Mouse (Mus musculus): Measurements from ENCODE around the gene Tspo. TPM values are rescaled to one million over a fixed set of nuclear protein-coding genes. Genes with fewer than 3 reads are reported as not detected.

Gene Tspo
- polyA plus RNA-seq, 1 experiment: 402 TPM

- 50% methylated on average over 15 of the region's 15 CpGs for WGBS
- H3K36me3 ChIP-seq (ENCODE audit: control insufficient read depth, insufficient read depth, low read length): no peaks in the 10 kb centered on the region
- H3K4me3 ChIP-seq (ENCODE audit: insufficient read depth, low read depth, low read length): peak overlapping the region; percentile 85; the same call in 1 of the 2 replicates
- peaks cover 7% of the 10 kb centered on the region for H3K4me1 ChIP-seq (ENCODE audit: control insufficient read depth, insufficient read depth, low read length)
- H3K27me3 ChIP-seq (replicated peaks; ENCODE audit: control insufficient read depth, insufficient read depth, low read length): no peaks in the 10 kb centered on the region
- H3K27ac ChIP-seq (ENCODE audit: insufficient read depth, low read depth, low read length): peak overlapping the region; percentile 54
- no peak for TF ChIP-seq CTCF (conservative IDR thresholded peaks at IDR 0.05; ENCODE audit: insufficient read depth, insufficient read length, low read depth, low read length)
- TF ChIP-seq POLR2A (IDR thresholded peaks at IDR 0.05; ENCODE audit: low read depth, low read length): no peak
- DNase-seq: peak; percentile 93
Observed at GRCm38 (mm10) chr15:83562626-83563270, 644 bp upstream of the Tspo start.

GRCm38 (mm10) chr15:83563857-83564651 is 662 bp downstream of the Tspo start:
- TF ChIP-seq CTCF (conservative IDR thresholded peaks at IDR 0.05; ENCODE audit: insufficient read depth, insufficient read length, low read depth, low read length) (no peak), POLR2A (IDR thresholded peaks at IDR 0.05; ENCODE audit: low read depth, low read length) (no peak)
- peaks cover 7% of the 10 kb centered on the region for H3K4me1 ChIP-seq (ENCODE audit: control insufficient read depth, insufficient read depth, low read length)
- peak overlapping the region; percentile 81 for H3K27ac ChIP-seq (ENCODE audit: insufficient read depth, low read depth, low read length)
- peak overlapping the region; percentile 85 for H3K4me3 ChIP-seq (ENCODE audit: insufficient read depth, low read depth, low read length)
- H3K36me3 ChIP-seq (ENCODE audit: control insufficient read depth, insufficient read depth, low read length): no peaks in the 10 kb centered on the region
- 1% methylated on average over 27 of the region's 27 CpGs for WGBS
- H3K27me3 ChIP-seq (replicated peaks; ENCODE audit: control insufficient read depth, insufficient read depth, low read length): no peaks in the 10 kb centered on the region
- peak; percentile 78 for DNase-seq

- no peak for DNase-seq
- Histone ChIP-seq H3K4me3 (ENCODE audit: insufficient read depth, low read depth, low read length) (no peak overlapping the region), H3K36me3 (ENCODE audit: control insufficient read depth, insufficient read depth, low read length) (no peaks in the 10 kb centered on the region), H3K4me1 (ENCODE audit: control insufficient read depth, insufficient read depth, low read length) (peaks cover 7% of the 10 kb centered on the region), H3K27me3 (replicated peaks; ENCODE audit: control insufficient read depth, insufficient read depth, low read length) (no peaks in the 10 kb centered on the region), H3K27ac (ENCODE audit: insufficient read depth, low read depth, low read length) (no peak overlapping the region)
- 72% methylated on average over 3 of the region's 3 CpGs for WGBS
- TF ChIP-seq POLR2A (IDR thresholded peaks at IDR 0.05; ENCODE audit: low read depth, low read length) (no peak), CTCF (conservative IDR thresholded peaks at IDR 0.05; ENCODE audit: insufficient read depth, insufficient read length, low read depth, low read length) (no peak)
Observed at GRCm38 (mm10) chr15:83565434-83565833, 2.0 kb downstream of the Tspo start.

- H3K36me3 ChIP-seq (ENCODE audit: control insufficient read depth, insufficient read depth, low read length): no peaks in the 10 kb centered on the region
- peaks cover 7% of the 10 kb centered on the region for H3K4me1 ChIP-seq (ENCODE audit: control insufficient read depth, insufficient read depth, low read length)
- DNase-seq: no peak
- H3K27me3 ChIP-seq (replicated peaks; ENCODE audit: control insufficient read depth, insufficient read depth, low read length): no peaks in the 10 kb centered on the region
- H3K4me3 ChIP-seq (ENCODE audit: insufficient read depth, low read depth, low read length): no peak overlapping the region
- H3K27ac ChIP-seq (ENCODE audit: insufficient read depth, low read depth, low read length): no peak overlapping the region
- TF ChIP-seq CTCF (conservative IDR thresholded peaks at IDR 0.05; ENCODE audit: insufficient read depth, insufficient read length, low read depth, low read length): no peak
- no peak for TF ChIP-seq POLR2A (IDR thresholded peaks at IDR 0.05; ENCODE audit: low read depth, low read length)
- 78% methylated on average over 5 of the region's 5 CpGs for WGBS
Observed at GRCm38 (mm10) chr15:83566006-83566405, 2.6 kb downstream of the Tspo start.

- Histone ChIP-seq H3K4me1 (ENCODE audit: control insufficient read depth, insufficient read depth, low read length) (peaks cover 8% of the 10 kb centered on the region), H3K27ac (ENCODE audit: insufficient read depth, low read depth, low read length) (no peak overlapping the region), H3K27me3 (replicated peaks; ENCODE audit: control insufficient read depth, insufficient read depth, low read length) (no peaks in the 10 kb centered on the region), H3K4me3 (ENCODE audit: insufficient read depth, low read depth, low read length) (no peak overlapping the region), H3K36me3 (ENCODE audit: control insufficient read depth, insufficient read depth, low read length) (no peaks in the 10 kb centered on the region)
- TF ChIP-seq POLR2A (IDR thresholded peaks at IDR 0.05; ENCODE audit: low read depth, low read length) (no peak), CTCF (conservative IDR thresholded peaks at IDR 0.05; ENCODE audit: insufficient read depth, insufficient read length, low read depth, low read length) (no peak)
- 88% methylated on average over 3 of the region's 3 CpGs for WGBS
- no peak for DNase-seq
Observed at GRCm38 (mm10) chr15:83567728-83568127, 4.3 kb downstream of the Tspo start.

- H3K4me1 ChIP-seq (ENCODE audit: control insufficient read depth, insufficient read depth, low read length): peaks cover 7% of the 10 kb centered on the region; the same call in 1 of the 2 replicates
- no peaks in the 10 kb centered on the region for H3K27me3 ChIP-seq (replicated peaks; ENCODE audit: control insufficient read depth, insufficient read depth, low read length)
- H3K4me3 ChIP-seq (ENCODE audit: insufficient read depth, low read depth, low read length): no peak overlapping the region
- DNase-seq: no peak
- TF ChIP-seq CTCF (conservative IDR thresholded peaks at IDR 0.05; ENCODE audit: insufficient read depth, insufficient read length, low read depth, low read length) (no peak), POLR2A (IDR thresholded peaks at IDR 0.05; ENCODE audit: low read depth, low read length) (no peak)
- no peaks in the 10 kb centered on the region for H3K36me3 ChIP-seq (ENCODE audit: control insufficient read depth, insufficient read depth, low read length)
- no peak overlapping the region for H3K27ac ChIP-seq (ENCODE audit: insufficient read depth, low read depth, low read length)
- 92% methylated on average over 5 of the region's 5 CpGs for WGBS
Observed at GRCm38 (mm10) chr15:83568544-83568943, 5.2 kb downstream of the Tspo start.

GRCm38 (mm10) chr15:83569682-83570081 is 6.3 kb downstream of the Tspo start:
- TF ChIP-seq CTCF (conservative IDR thresholded peaks at IDR 0.05; ENCODE audit: insufficient read depth, insufficient read length, low read depth, low read length) (no peak), POLR2A (IDR thresholded peaks at IDR 0.05; ENCODE audit: low read depth, low read length) (no peak)
- Histone ChIP-seq H3K27ac (ENCODE audit: insufficient read depth, low read depth, low read length) (no peak overlapping the region), H3K4me1 (ENCODE audit: control insufficient read depth, insufficient read depth, low read length) (0 out of 2 replicates have a peak, but pooled peaks cover 3% of the 10 kb centered on the region), H3K36me3 (ENCODE audit: control insufficient read depth, insufficient read depth, low read length) (no peaks in the 10 kb centered on the region), H3K27me3 (replicated peaks; ENCODE audit: control insufficient read depth, insufficient read depth, low read length) (no peaks in the 10 kb centered on the region), H3K4me3 (ENCODE audit: insufficient read depth, low read depth, low read length) (no peak overlapping the region)
- no peak for DNase-seq
- 73% methylated on average over 11 of the region's 11 CpGs for WGBS

All from kidney, adult 2 months (tissue).